8 mouse cellular contexts compared by ENCODE assay signal in the genomic region with DNA sequence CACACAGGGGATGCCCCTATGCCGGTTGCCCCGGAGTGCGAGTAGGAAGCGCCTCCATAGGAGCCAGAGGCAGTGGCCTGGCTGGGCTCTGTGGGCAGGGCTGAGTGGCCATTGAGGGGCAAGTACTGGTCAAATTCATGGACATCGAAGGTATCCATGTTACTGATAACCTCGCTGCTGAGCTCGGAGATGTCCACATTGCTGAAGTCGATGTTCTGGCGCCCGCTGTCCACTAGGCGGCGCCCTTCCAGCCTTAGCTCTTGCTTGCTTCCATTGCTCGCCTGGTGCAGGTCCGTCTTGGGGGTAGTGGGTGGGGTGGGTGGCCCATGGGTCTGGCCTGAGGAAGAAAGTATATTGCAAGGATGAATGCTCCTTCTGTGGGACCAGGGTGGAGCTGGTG. TPM values are rescaled to one million over a fixed set of nuclear protein-coding genes. Genes with fewer than 3 reads are reported as not detected.
DNase-seq lines count a peak whose midpoint lies in the region; ATAC-seq and TF ChIP-seq lines count a peak whose summit lies in the region.

No protein-coding gene starts in this region.

- no peak; the same call in 1 of the 2 replicates for TF ChIP-seq POLR2A in small intestine, adult 2 months (IDR thresholded peaks at IDR 0.05; ENCODE audit: low read depth, low read length)

- no peak for ATAC-seq in hindbrain, embryonic 15.5 days (ENCODE audit: low FRiP score, low read depth)

- peaks cover 92% of the 10 kb centered on the region for H3K27me3 ChIP-seq in forebrain, embryonic 10.5 days (ENCODE audit: poor library complexity, severe bottlenecking)
- H3K27me3 ChIP-seq in hindbrain, embryonic 15.5 days = peaks cover 22% of the 10 kb centered on the region; the same call in 1 of the 2 replicates
- peaks cover 28% of the 10 kb centered on the region for H3K27me3 ChIP-seq in small intestine, adult 2 months (ENCODE audit: control insufficient read depth, insufficient read depth, low read length)

- H3K9me3 ChIP-seq in forebrain, embryonic 10.5 days = no peaks in the 10 kb centered on the region
- no peaks in the 10 kb centered on the region for H3K9me3 ChIP-seq in hindbrain, embryonic 15.5 days

- no peak overlapping the region for H3K9ac ChIP-seq in hindbrain, embryonic 15.5 days

- peak overlapping the region; percentile 73 for H3K4me3 ChIP-seq in forebrain, embryonic 10.5 days
- H3K4me3 ChIP-seq in hindbrain, embryonic 15.5 days = peak overlapping the region; percentile 54
- H3K4me3 ChIP-seq in small intestine, adult 2 months (ENCODE audit: low read depth, low read length) = no peak overlapping the region

- peak; percentile 60 for DNase-seq in gastrocnemius, adult 18-20 months (ENCODE audit: low spot score)
- no peak for DNase-seq in gastrocnemius, postnatal 25 days
- peak; percentile 83 for DNase-seq in brain, adult 2 months (ENCODE audit: low read depth, low spot score)
- DNase-seq in forebrain, embryonic 10.5 days (ENCODE audit: extremely low spot score, low spot score) = peak; percentile 77
- peak; percentile 87 for DNase-seq in left cerebral cortex, adult 18-20 months (ENCODE audit: low spot score in 2 of 2)
- peak; percentile 78 for DNase-seq in mesoderm, embryonic 11.5 days (ENCODE audit: low read depth, low spot score)

- H3K4me2 ChIP-seq in hindbrain, embryonic 15.5 days = peak overlapping the region; percentile 94

- peak overlapping the region; percentile 56; the same call in 1 of the 2 replicates for H3K27ac ChIP-seq in forebrain, embryonic 10.5 days
- H3K27ac ChIP-seq in hindbrain, embryonic 15.5 days (replicated peaks) = peak overlapping the region; percentile 68
- no peak overlapping the region for H3K27ac ChIP-seq in small intestine, adult 2 months (ENCODE audit: insufficient read depth, low read depth, low read length)

- H3K36me3 ChIP-seq in forebrain, embryonic 10.5 days (replicated peaks) = peaks cover 11% of the 10 kb centered on the region
- no peaks in the 10 kb centered on the region for H3K36me3 ChIP-seq in hindbrain, embryonic 15.5 days
- H3K36me3 ChIP-seq in small intestine, adult 2 months (ENCODE audit: control insufficient read depth, insufficient read depth, low read length) = no peaks in the 10 kb centered on the region

- H3K4me1 ChIP-seq in forebrain, embryonic 10.5 days = peaks cover 74% of the 10 kb centered on the region
- H3K4me1 ChIP-seq in hindbrain, embryonic 15.5 days (replicated peaks) = peaks cover 48% of the 10 kb centered on the region
- 0 out of 2 replicates have a peak, but pooled peaks cover 9% of the 10 kb centered on the region for H3K4me1 ChIP-seq in small intestine, adult 2 months (ENCODE audit: control insufficient read depth, insufficient read depth, insufficient read length, low read length)

- 21% methylated on average over 14 of the region's 14 CpGs for WGBS in forebrain, embryonic 10.5 days
- 23% methylated on average over 14 of the region's 14 CpGs for WGBS in hindbrain, embryonic 15.5 days
- 21% methylated on average over 14 of the region's 14 CpGs for WGBS in small intestine, adult 2 months

- peak; percentile 96 for TF ChIP-seq CTCF in small intestine, adult 2 months (IDR thresholded peaks at IDR 0.05; ENCODE audit: extremely low read depth, insufficient read length, insufficient replicate concordance, low read depth, low read length)

RNA-seq across cellular contexts. Expression of gene Sox8, which starts 2.7 kb away (rescaled TPM):
- total RNA-seq in gastrocnemius, adult 18-20 months (2021) = under 1 TPM; 0.37 to 0.59 TPM
- total RNA-seq in gastrocnemius, postnatal 25 days (2021) = 1 to 10 TPM; 1.4 to 2.3 TPM
- 10.9 and 12.1 TPM in 2 replicates for polyA plus RNA-seq in forebrain, embryonic 10.5 days (2016; fragmentation: Nextera tagmentation; extraction: Ambion mirVana)
- polyA plus RNA-seq in hindbrain, embryonic 15.5 days (2015; fragmentation: Nextera tagmentation; extraction: Ambion mirVana) = 17.8 and 23.8 TPM in 2 replicates
- 10 to 100 TPM; 52.1 to 55.2 TPM for total RNA-seq in left cerebral cortex, adult 18-20 months (2021)
- 0.67 and 0.98 TPM in 2 replicates for polyA plus RNA-seq in small intestine, adult 2 months (2012; rRNA removed)

RNA-seq across cellular contexts. Expression of gene Lmf1, which starts 11.1 kb away (rescaled TPM):
- total RNA-seq in gastrocnemius, adult 18-20 months (2021) = 10 to 100 TPM; 11.3 to 12.6 TPM
- total RNA-seq in gastrocnemius, postnatal 25 days (2021) = 10 to 100 TPM; 11.6 to 16.6 TPM
- polyA plus RNA-seq in forebrain, embryonic 10.5 days (2016; fragmentation: Nextera tagmentation; extraction: Ambion mirVana) = 22.0 and 24.0 TPM in 2 replicates
- polyA plus RNA-seq in hindbrain, embryonic 15.5 days (2015; fragmentation: Nextera tagmentation; extraction: Ambion mirVana) = 23.8 and 25.1 TPM in 2 replicates
- 10 to 100 TPM; 19.1 to 20.2 TPM for total RNA-seq in left cerebral cortex, adult 18-20 months (2021)
- polyA plus RNA-seq in small intestine, adult 2 months (2012; rRNA removed) = 10.0 and 10.9 TPM in 2 replicates

Comparison
In these comparisons a context has a peak if more than half of its experiments do, and no peak if none do; other contexts are left out.
1. RNA of gene Sox8, which starts 2.7 kb away (total RNA-seq): 52.1 to 55.2 TPM in left cerebral cortex, adult 18-20 months; 1.4 to 2.3 TPM in gastrocnemius, postnatal 25 days and 0.37 to 0.59 TPM in gastrocnemius, adult 18-20 months; every median in the first group is over 10 times any median in the second.